Mouse (Mus musculus) embryonic fibroblast, embryonic 13.5 days (primary cell): ENCODE measurements around the gene Lrpap1. TPM values are rescaled to one million over a fixed set of nuclear protein-coding genes. Genes with fewer than 3 reads are reported as not detected.

Experiments
- H3K27ac ChIP-seq: 2 replicates; pipeline ENCODE4 v1.5.1; 2012; ENCODE audit warnings: low read length, control low read depth, inconsistent platforms; ENCODE audit not compliant: insufficient read depth
- H3K4me1 ChIP-seq: 2 replicates; pipeline ENCODE4 v1.6.1; 2011; ENCODE audit warnings: low read length; ENCODE audit not compliant: control insufficient read depth, insufficient read depth
- H3K4me3 ChIP-seq: 2 replicates; pipeline ENCODE4 v1.5.1; 2011; ENCODE audit warnings: mild to moderate bottlenecking, control low read depth, low read length; ENCODE audit not compliant: insufficient read depth
- CTCF ChIP-seq: IDR thresholded peaks from 2 replicates; pipeline ENCODE4 v1.5.1; 2011; ENCODE audit warnings: mild to moderate bottlenecking, control low read depth, low read length, moderate library complexity, borderline replicate concordance; ENCODE audit not compliant: insufficient read depth
- POLR2A ChIP-seq: IDR thresholded peaks from 2 replicates; pipeline ENCODE4 v1.6.1; 2011; ENCODE audit warnings: low read depth, mild to moderate bottlenecking, control low read depth, low read length, moderate library complexity
- polyA plus RNA-seq: library from polyadenylated mRNA; stranded (reverse); fragments of >200 nt; gene quantifications from 2 replicates; pipeline ENCODE4 v1.2.4, GENCODE M21; 2011; ENCODE audit warnings: low read depth; ENCODE audit not compliant: missing spikeins, insufficient read length

Gene Lrpap1
- 50.3 and 62.3 TPM in 2 replicates for polyA plus RNA-seq

- H3K4me3 ChIP-seq = peak within 1 kb of the TSS; percentile 96
- no peaks in the 10 kb centered on the region for H3K4me1 ChIP-seq
- no peak within 1 kb of the TSS for H3K27ac ChIP-seq
- TF ChIP-seq POLR2A (peak; percentile 99), CTCF (no peak)
These were observed at the start of gene Lrpap1 for GRCm38 (mm10) chr5:35104960-35105921. Gene Lrpap1 (minus strand): TSS chr5:35105766.

- TF ChIP-seq POLR2A = no peak
- no peak for TF ChIP-seq CTCF
- Histone ChIP-seq H3K4me3 (no peak overlapping the region), H3K27ac (no peak overlapping the region), H3K4me1 (no peaks in the 10 kb centered on the region)
These were observed 44.4 kb upstream of the Lrpap1 start for GRCm38 (mm10) chr5:35149939-35150338.

GRCm38 (mm10) chr5:35149526-35149925, 44.0 kb upstream of the Lrpap1 start:
- TF ChIP-seq POLR2A = no peak
- TF ChIP-seq CTCF = no peak
- Histone ChIP-seq H3K27ac (no peak overlapping the region), H3K4me3 (no peak overlapping the region), H3K4me1 (no peaks in the 10 kb centered on the region)

GRCm38 (mm10) chr5:35147963-35148767, 42.6 kb upstream of the Lrpap1 start:
- H3K27ac ChIP-seq = no peak overlapping the region
- H3K4me3 ChIP-seq = no peak overlapping the region
- no peaks in the 10 kb centered on the region for H3K4me1 ChIP-seq
- TF ChIP-seq CTCF = no peak
- TF ChIP-seq POLR2A = no peak

- no peak for TF ChIP-seq CTCF
- TF ChIP-seq POLR2A = no peak
- H3K4me1 ChIP-seq = no peaks in the 10 kb centered on the region
- H3K4me3 ChIP-seq = no peak overlapping the region
- no peak overlapping the region for H3K27ac ChIP-seq
These were observed 41.8 kb upstream of the Lrpap1 start for GRCm38 (mm10) chr5:35147155-35147962.

- Histone ChIP-seq H3K4me3 (no peak overlapping the region), H3K4me1 (no peaks in the 10 kb centered on the region), H3K27ac (no peak overlapping the region)
- TF ChIP-seq CTCF = no peak
- no peak for TF ChIP-seq POLR2A
These were observed 41.2 kb upstream of the Lrpap1 start for GRCm38 (mm10) chr5:35146747-35147146.

- H3K27ac ChIP-seq = no peak overlapping the region
- H3K4me3 ChIP-seq = no peak overlapping the region
- TF ChIP-seq POLR2A (no peak), CTCF (no peak)
- no peaks in the 10 kb centered on the region for H3K4me1 ChIP-seq
These were observed 39.1 kb upstream of the Lrpap1 start for GRCm38 (mm10) chr5:35144716-35145115.

GRCm38 (mm10) chr5:35143460-35144245, 38.1 kb upstream of the Lrpap1 start:
- no peak for TF ChIP-seq POLR2A
- TF ChIP-seq CTCF = no peak
- Histone ChIP-seq H3K4me3 (no peak overlapping the region), H3K4me1 (no peaks in the 10 kb centered on the region), H3K27ac (no peak overlapping the region)
